Mouse (Mus musculus): ENCODE measurements around the gene Kank3. TPM values are rescaled to one million over a fixed set of nuclear protein-coding genes. Genes with fewer than 3 reads are reported as not detected.
A peak's percentile ranks its signal among the peaks of the same experiment; 100 is the strongest.

Gene Kank3
- polyA plus RNA-seq, 1 experiment from 2014 or later = 28.8 TPM

DNA sequence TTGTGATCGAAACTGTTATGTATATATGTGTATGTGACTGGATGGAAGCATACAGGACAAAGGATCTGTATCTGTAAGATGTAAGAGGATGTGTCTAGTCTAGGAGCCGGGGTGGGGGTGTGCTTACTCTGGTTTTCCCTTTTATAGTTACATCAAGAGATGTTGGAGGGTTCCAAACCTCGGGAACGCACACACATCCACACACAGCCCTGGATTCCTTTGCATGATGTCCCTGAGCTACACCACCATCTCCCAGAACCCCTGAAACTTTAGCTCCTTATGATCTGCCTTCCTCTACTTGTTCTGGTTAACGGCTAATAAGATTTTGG, 30.4 kb upstream of the Kank3 start:
- H3K27me3 ChIP-seq (replicated peaks; ENCODE audit: control insufficient read depth, insufficient read depth, low read length) = no peaks in the 10 kb centered on the region
- ATAC-seq (replicated peaks; ENCODE audit: low FRiP score, low TSS enrichment, low read depth) = no peak
- peak overlapping the region; percentile 79 for H3K4me2 ChIP-seq (ENCODE audit: low read length)
- H3K4me3 ChIP-seq (ENCODE audit: low read depth, low read length) = peak overlapping the region; percentile 7
- H3K9me3 ChIP-seq (ENCODE audit: control insufficient read depth, low read length) = no peaks in the 10 kb centered on the region
- peaks cover 28% of the 10 kb centered on the region for H3K36me3 ChIP-seq (ENCODE audit: control insufficient read depth, insufficient read depth, low read length)
- peak overlapping the region; percentile 87 for H3K27ac ChIP-seq (ENCODE audit: low read depth)
- no peak for DNase-seq (ENCODE audit: low spot score)
- H3K4me1 ChIP-seq (replicated peaks; ENCODE audit: control insufficient read depth, insufficient read depth, low read length) = peaks cover 38% of the 10 kb centered on the region
- WGBS = 69% methylated on average over 5 of the region's 5 CpGs
- H3K9ac ChIP-seq (ENCODE audit: low read length) = no peak overlapping the region

DNA sequence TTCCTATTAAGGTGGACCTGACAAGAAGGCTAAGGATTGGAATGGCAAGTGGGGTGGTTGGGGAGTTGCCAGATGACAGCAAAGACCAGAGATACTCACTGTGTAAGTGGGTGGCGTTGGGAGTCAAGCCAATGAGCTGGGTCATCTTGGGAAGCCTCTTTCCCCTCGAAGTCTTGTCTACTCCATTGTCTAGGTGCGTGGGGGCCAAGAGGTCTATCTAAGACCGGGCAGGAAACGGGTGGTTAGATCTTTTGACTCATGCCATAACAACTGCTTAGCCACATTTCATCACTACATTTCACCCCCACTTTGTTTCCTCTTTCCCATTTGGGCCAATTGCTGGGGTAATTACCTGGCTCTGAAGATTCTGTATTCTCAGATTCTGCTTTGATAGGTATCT, 29.9 kb upstream of the Kank3 start:
- Histone ChIP-seq H3K9me3 (ENCODE audit: control insufficient read depth, low read length) (no peaks in the 10 kb centered on the region), H3K4me3 (ENCODE audit: low read depth, low read length) (peak overlapping the region; percentile 41), H3K27me3 (replicated peaks; ENCODE audit: control insufficient read depth, insufficient read depth, low read length) (no peaks in the 10 kb centered on the region), H3K36me3 (ENCODE audit: control insufficient read depth, insufficient read depth, low read length) (peaks cover 23% of the 10 kb centered on the region), H3K9ac (ENCODE audit: low read length) (no peak overlapping the region), H3K27ac (ENCODE audit: low read depth) (peak overlapping the region; percentile 87), H3K4me2 (ENCODE audit: low read length) (peak overlapping the region; percentile 79), H3K4me1 (replicated peaks; ENCODE audit: control insufficient read depth, insufficient read depth, low read length) (peaks cover 38% of the 10 kb centered on the region)
- DNase-seq (ENCODE audit: low spot score) = no peak
- WGBS = 85% methylated on average over 5 of the region's 5 CpGs
- no peak for ATAC-seq (replicated peaks; ENCODE audit: low FRiP score, low TSS enrichment, low read depth)

DNA sequence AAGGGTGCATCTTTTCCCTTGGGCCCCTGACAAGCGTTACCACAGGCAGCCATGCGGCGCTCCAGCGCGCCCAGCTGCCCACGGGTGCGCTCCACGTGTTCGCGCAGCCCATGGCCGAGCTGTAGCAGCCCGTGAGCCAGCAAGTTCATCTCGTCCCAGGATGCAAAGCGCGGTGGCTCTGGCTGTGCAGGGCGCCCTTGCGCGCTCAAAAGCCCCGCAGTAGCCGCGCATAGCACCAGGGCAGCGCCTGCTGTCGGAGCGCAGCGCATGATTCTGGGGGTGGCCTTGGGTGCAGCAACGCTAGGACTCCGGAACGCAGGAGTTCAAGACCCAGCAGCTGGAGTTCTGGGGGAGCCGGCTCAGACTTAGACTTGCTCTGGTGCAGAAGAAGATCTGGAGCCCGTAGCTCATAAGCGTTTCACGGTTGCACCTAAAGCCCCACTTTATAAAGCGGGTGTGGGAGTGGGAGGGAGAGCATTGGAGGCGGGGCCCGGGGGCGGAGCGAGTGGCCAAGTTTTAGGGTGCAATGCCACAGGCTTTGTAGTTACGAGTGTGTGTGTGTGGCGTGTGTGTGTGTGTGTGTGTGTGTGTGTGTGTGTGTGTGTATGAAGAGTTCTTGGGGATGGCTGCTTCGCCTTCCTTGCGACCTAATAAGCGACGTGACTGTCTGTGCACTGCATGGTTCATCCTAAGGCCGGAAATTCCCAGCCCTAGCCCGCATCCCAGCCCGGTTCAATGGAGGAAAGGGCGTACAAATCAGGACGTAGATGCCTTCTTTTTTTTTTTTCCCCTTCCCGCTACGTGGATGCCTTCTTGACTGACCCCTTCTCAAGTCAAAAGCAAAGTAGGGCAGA, 29.0 kb upstream of the Kank3 start, which contains the start of gene Angptl4:
TSS of gene Angptl4 (minus strand) at position 707 of the 854 bp plus-strand sequence.
- H3K27me3 ChIP-seq (replicated peaks; ENCODE audit: control insufficient read depth, insufficient read depth, low read length) = no peaks in the 10 kb centered on the region
- H3K4me2 ChIP-seq (ENCODE audit: low read length) = peak within 1 kb of the TSS; percentile 79
- H3K27ac ChIP-seq (ENCODE audit: low read depth) = peak within 1 kb of the TSS; percentile 87
- no peaks in the 10 kb centered on the region for H3K9me3 ChIP-seq (ENCODE audit: control insufficient read depth, low read length)
- peaks cover 38% of the 10 kb centered on the region for H3K4me1 ChIP-seq (replicated peaks; ENCODE audit: control insufficient read depth, insufficient read depth, low read length)
- DNase-seq (ENCODE audit: low spot score) (peak; percentile 83), ATAC-seq (replicated peaks; ENCODE audit: low FRiP score, low TSS enrichment, low read depth) (peak; percentile 81)
- H3K9ac ChIP-seq (ENCODE audit: low read length) = peak within 1 kb of the TSS; percentile 45
- 1% methylated on average over 50 of the region's 50 CpGs for WGBS
- peaks cover 17% of the 10 kb centered on the region for H3K36me3 ChIP-seq (ENCODE audit: control insufficient read depth, insufficient read depth, low read length)
- H3K4me3 ChIP-seq (ENCODE audit: low read depth, low read length) = peak within 1 kb of the TSS; percentile 41

DNA sequence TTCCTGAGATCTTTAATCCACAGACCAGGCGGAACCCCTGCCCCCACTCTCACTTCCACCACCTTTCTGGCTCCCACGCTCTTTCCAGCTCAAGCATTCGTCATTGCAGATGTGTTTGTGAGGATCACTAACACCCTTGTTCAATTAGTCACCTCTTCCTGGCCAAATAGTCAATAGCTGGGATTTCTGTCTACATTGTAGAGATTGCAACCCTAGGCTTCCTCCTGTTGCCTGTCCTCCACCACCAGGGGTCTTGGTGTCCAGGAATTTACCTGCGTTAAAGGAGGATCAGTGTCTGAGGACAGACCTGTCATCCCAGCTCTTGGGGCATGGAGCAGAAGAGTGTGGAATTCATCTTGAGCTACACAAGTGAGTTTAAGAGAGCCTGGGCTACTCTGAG, 28.3 kb upstream of the Kank3 start:
- DNase-seq (ENCODE audit: low spot score) (peak; percentile 50), ATAC-seq (replicated peaks; ENCODE audit: low FRiP score, low TSS enrichment, low read depth) (no peak)
- no peaks in the 10 kb centered on the region for H3K27me3 ChIP-seq (replicated peaks; ENCODE audit: control insufficient read depth, insufficient read depth, low read length)
- H3K4me2 ChIP-seq (ENCODE audit: low read length) = peak overlapping the region; percentile 79
- H3K36me3 ChIP-seq (ENCODE audit: control insufficient read depth, insufficient read depth, low read length) = peaks cover 12% of the 10 kb centered on the region
- H3K9me3 ChIP-seq (ENCODE audit: control insufficient read depth, low read length) = no peaks in the 10 kb centered on the region
- H3K4me3 ChIP-seq (ENCODE audit: low read depth, low read length) = peak overlapping the region; percentile 41
- 35% methylated on average over 4 of the region's 4 CpGs for WGBS
- H3K4me1 ChIP-seq (replicated peaks; ENCODE audit: control insufficient read depth, insufficient read depth, low read length) = peaks cover 38% of the 10 kb centered on the region
- peak overlapping the region; percentile 52; the same call in 1 of the 2 replicates for H3K27ac ChIP-seq (ENCODE audit: low read depth)
- peak overlapping the region; percentile 45; the same call in 1 of the 2 replicates for H3K9ac ChIP-seq (ENCODE audit: low read length)

DNA sequence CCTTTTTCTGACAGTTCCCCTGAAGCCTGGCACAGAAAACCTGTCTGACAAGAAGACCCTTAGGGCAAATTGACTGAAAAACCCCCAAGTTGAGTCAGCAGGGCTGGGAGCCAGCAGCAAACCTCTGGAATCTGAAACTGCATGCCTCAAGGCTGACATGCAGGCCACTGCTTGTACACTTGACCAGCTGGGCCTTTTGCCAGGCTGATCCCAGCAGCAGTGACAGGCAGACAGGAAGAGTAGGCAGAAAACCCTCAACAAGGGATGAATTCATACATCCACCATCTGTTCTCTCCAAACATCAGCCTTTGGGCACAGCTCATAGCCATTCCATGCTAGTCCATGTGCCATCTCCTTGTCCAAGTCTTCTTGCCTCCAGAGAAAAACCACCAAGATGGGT, 26.9 kb upstream of the Kank3 start:
- ATAC-seq (replicated peaks; ENCODE audit: low FRiP score, low TSS enrichment, low read depth) (no peak), DNase-seq (ENCODE audit: low spot score) (peak; percentile 53)
- H3K27ac ChIP-seq (ENCODE audit: low read depth) = 0 out of 2 replicates have a peak overlapping the region, but pooled peaks have one; percentile 23
- no peak overlapping the region for H3K4me3 ChIP-seq (ENCODE audit: low read depth, low read length)
- no peak overlapping the region for H3K4me2 ChIP-seq (ENCODE audit: low read length)
- no peaks in the 10 kb centered on the region for H3K9me3 ChIP-seq (ENCODE audit: control insufficient read depth, low read length)
- H3K9ac ChIP-seq (ENCODE audit: low read length) = no peak overlapping the region
- H3K4me1 ChIP-seq (replicated peaks; ENCODE audit: control insufficient read depth, insufficient read depth, low read length) = peaks cover 37% of the 10 kb centered on the region
- H3K36me3 ChIP-seq (ENCODE audit: control insufficient read depth, insufficient read depth, low read length) = no peaks in the 10 kb centered on the region
- H3K27me3 ChIP-seq (replicated peaks; ENCODE audit: control insufficient read depth, insufficient read depth, low read length) = no peaks in the 10 kb centered on the region

DNA sequence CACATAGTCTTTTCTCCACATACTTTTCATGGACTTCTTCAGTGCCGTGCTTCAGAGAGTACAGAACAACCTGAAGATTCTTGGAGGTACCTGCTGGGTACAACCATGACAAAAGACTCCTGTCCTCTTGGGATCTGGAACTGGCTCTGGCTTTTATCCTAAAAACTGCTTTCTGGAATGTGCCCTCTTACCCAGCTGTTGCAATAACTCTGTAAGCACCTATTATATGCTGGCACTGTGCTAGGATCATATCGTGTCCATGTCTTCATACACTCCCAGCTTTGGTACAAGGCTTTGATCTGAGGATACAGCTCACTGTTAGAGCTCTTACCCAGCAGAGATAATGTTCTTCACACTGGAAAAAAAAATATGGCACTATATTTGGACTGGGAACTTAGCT, 25.4 kb upstream of the Kank3 start:
- no peak overlapping the region for H3K4me2 ChIP-seq (ENCODE audit: low read length)
- no peak for ATAC-seq (replicated peaks; ENCODE audit: low FRiP score, low TSS enrichment, low read depth)
- H3K9ac ChIP-seq (ENCODE audit: low read length) = no peak overlapping the region
- no peaks in the 10 kb centered on the region for H3K36me3 ChIP-seq (ENCODE audit: control insufficient read depth, insufficient read depth, low read length)
- H3K4me1 ChIP-seq (replicated peaks; ENCODE audit: control insufficient read depth, insufficient read depth, low read length) = peaks cover 22% of the 10 kb centered on the region
- DNase-seq (ENCODE audit: low spot score) = no peak
- H3K4me3 ChIP-seq (ENCODE audit: low read depth, low read length) = no peak overlapping the region
- no peaks in the 10 kb centered on the region for H3K27me3 ChIP-seq (replicated peaks; ENCODE audit: control insufficient read depth, insufficient read depth, low read length)
- no peak overlapping the region for H3K27ac ChIP-seq (ENCODE audit: low read depth)
- WGBS = 90% methylated on average over 2 of the region's 2 CpGs
- no peaks in the 10 kb centered on the region for H3K9me3 ChIP-seq (ENCODE audit: control insufficient read depth, low read length)

DNA sequence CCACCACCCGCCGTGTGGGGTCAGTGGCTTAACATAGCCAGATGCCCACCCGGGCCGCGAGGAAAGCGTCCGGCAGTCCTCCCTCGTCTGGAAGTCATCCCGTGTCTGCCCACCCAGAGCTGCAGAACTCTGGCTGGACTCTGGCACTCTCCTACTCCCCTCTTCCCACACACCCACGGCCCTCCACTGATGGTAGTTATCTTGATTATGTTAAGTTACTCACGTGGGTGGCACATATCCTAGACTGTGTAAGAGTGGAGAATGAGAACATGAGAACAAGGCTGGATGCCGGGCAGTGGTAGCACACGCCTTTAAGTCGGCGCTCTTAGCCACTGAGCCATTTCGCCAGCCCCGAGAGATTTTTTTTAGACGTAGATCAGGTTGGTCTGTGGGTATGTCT, 23.9 kb upstream of the Kank3 start:
- H3K9ac ChIP-seq (ENCODE audit: low read length) = no peak overlapping the region
- no peak for ATAC-seq (replicated peaks; ENCODE audit: low FRiP score, low TSS enrichment, low read depth)

DNA sequence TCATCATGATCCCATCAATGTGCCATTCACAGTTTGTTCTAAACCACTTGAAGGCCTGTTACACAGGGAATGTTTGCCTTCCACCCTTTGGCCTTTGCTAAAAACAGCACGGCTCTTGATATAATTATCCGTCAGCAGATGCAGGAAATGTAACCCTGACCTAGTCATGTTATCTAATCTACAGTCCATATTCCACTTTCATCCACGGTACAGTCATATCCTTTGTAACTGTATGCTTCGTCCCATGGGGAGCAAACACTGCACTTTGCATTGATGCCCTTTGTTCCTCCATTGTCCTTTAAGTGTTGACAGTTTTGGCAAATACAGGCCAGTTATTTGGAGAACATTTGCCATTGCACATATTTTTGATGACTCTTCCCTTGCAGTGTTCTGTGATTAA, 21.6 kb upstream of the Kank3 start:
- Histone ChIP-seq H3K27ac (ENCODE audit: low read depth) (no peak overlapping the region), H3K4me1 (replicated peaks; ENCODE audit: control insufficient read depth, insufficient read depth, low read length) (no peaks in the 10 kb centered on the region), H3K4me2 (ENCODE audit: low read length) (no peak overlapping the region), H3K27me3 (replicated peaks; ENCODE audit: control insufficient read depth, insufficient read depth, low read length) (no peaks in the 10 kb centered on the region), H3K36me3 (ENCODE audit: control insufficient read depth, insufficient read depth, low read length) (no peaks in the 10 kb centered on the region), H3K4me3 (ENCODE audit: low read depth, low read length) (no peak overlapping the region), H3K9ac (ENCODE audit: low read length) (no peak overlapping the region), H3K9me3 (ENCODE audit: control insufficient read depth, low read length) (no peaks in the 10 kb centered on the region)
- ATAC-seq (replicated peaks; ENCODE audit: low FRiP score, low TSS enrichment, low read depth) (no peak), DNase-seq (ENCODE audit: low spot score) (no peak)
- 52% methylated on average over 4 of the region's 4 CpGs for WGBS

More for the DNA sequence above, 23.9 kb upstream of the Kank3 start:
- H3K27ac ChIP-seq (ENCODE audit: low read depth) = no peak overlapping the region
- H3K4me2 ChIP-seq (ENCODE audit: low read length) = no peak overlapping the region
- H3K4me3 ChIP-seq (ENCODE audit: low read depth, low read length) = no peak overlapping the region
- no peak for DNase-seq (ENCODE audit: low spot score)
- H3K9me3 ChIP-seq (ENCODE audit: control insufficient read depth, low read length) = no peaks in the 10 kb centered on the region
- H3K27me3 ChIP-seq (replicated peaks; ENCODE audit: control insufficient read depth, insufficient read depth, low read length) = no peaks in the 10 kb centered on the region
- peaks cover 11% of the 10 kb centered on the region for H3K4me1 ChIP-seq (replicated peaks; ENCODE audit: control insufficient read depth, insufficient read depth, low read length)
- WGBS = 78% methylated on average over 18 of the region's 18 CpGs
- H3K36me3 ChIP-seq (ENCODE audit: control insufficient read depth, insufficient read depth, low read length) = no peaks in the 10 kb centered on the region

DNA sequence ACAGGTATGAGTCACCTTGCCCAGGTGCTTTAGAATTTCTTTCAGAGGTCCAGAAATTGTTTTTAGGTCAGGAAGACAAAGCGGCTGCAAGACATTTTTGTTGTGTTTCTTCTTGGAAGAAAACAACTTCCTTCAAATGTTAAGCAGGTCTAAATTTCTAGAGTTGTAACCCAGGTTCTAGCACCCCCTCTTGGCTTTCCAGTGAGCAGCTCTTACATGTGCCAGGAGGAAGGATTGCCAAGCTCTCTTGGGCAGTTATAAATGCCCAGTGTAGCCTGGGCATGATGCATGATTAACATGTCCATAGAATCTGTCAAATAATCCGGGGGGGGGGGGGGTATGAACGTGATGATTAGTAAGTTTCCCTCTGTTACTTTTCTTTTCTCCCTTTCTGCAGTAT, 12.0 kb upstream of the Kank3 start:
- Histone ChIP-seq H3K4me2 (ENCODE audit: low read length) (no peak overlapping the region), H3K27me3 (replicated peaks; ENCODE audit: control insufficient read depth, insufficient read depth, low read length) (no peaks in the 10 kb centered on the region), H3K36me3 (ENCODE audit: control insufficient read depth, insufficient read depth, low read length) (no peaks in the 10 kb centered on the region), H3K9ac (ENCODE audit: low read length) (no peak overlapping the region), H3K4me1 (replicated peaks; ENCODE audit: control insufficient read depth, insufficient read depth, low read length) (no peaks in the 10 kb centered on the region), H3K9me3 (ENCODE audit: control insufficient read depth, low read length) (no peaks in the 10 kb centered on the region), H3K4me3 (ENCODE audit: low read depth, low read length) (no peak overlapping the region), H3K27ac (ENCODE audit: low read depth) (no peak overlapping the region)
- WGBS = 50% methylated on average over 3 of the region's 3 CpGs
- no peak for DNase-seq (ENCODE audit: low spot score)
- ATAC-seq (replicated peaks; ENCODE audit: low FRiP score, low TSS enrichment, low read depth) = no peak

Data from intestine, embryonic 14.5 days (tissue).